Comparison of ENCODE assay signal across 25 mouse cellular contexts in the genomic region with DNA sequence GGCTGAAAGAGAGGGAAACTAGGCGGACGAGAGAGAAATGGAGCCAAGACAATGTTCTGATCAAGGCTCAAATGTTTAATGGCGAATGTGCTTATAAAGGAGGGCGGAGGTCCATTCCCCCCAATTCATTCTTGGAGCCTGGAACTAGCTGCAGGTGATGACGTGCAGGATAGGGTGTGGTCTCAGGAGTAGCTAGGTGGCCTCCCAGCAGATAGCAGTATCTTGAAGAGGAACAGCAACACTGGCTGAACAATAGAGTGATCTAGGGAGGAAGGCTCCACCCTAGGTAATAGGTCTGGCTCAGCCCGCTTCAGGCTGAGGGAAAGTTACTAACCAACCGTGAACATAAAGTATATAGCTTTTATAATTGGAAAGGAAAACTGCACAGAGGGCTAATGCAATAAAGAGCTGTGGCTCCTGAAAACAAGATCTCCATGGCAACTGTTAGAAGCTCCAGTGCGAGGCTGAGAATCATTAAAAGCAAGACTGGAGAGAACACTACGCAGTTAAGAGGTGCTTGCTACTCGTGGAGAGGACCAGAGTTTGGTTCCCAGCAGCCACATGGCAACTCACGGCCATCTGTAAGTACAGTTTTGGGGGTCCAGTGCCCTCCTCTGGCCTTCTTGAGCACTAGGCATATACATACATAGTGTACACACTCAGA. TPM values are rescaled to one million over a fixed set of nuclear protein-coding genes. Genes with fewer than 3 reads are reported as not detected.
DNase-seq lines count a peak whose midpoint lies in the region; ATAC-seq and TF ChIP-seq lines count a peak whose summit lies in the region.
"Had no signal": no experiment of that assay in that cellular context is flagged by ENCODE, and none has a peak within 500 bp of the region (broad histone marks: within the 10 kb centered on the region; RNA-seq: fewer than 3 reads in every experiment).

No protein-coding gene starts in this region.

- 0 out of 2 replicates have a peak overlapping the region, but pooled peaks have one; percentile 10 for H3K27ac ChIP-seq in heart, embryonic 10.5 days
- no peak overlapping the region for H3K27ac ChIP-seq in heart, embryonic 11.5 days (ENCODE audit: low read depth, low read length)
- H3K27ac ChIP-seq in intestine, embryonic 15.5 days = no peak overlapping the region
- no peak overlapping the region for H3K27ac ChIP-seq in intestine, postnatal 0 days (ENCODE audit: low read depth, low read length)
- H3K27ac ChIP-seq in liver, postnatal 0 days (ENCODE audit: low read depth) = no peak overlapping the region
- no peak overlapping the region for H3K27ac ChIP-seq in liver, embryonic 12.5 days
- H3K27ac ChIP-seq: embryonic facial prominence, embryonic 10.5 days; gastrocnemius, adult 2 months; kidney, embryonic 15.5 days; liver, embryonic 15.5 days; stomach, postnatal 0 days had no signal

- no peak overlapping the region for H3K4me3 ChIP-seq in heart, embryonic 10.5 days
- no peak overlapping the region for H3K4me3 ChIP-seq in heart, embryonic 11.5 days (ENCODE audit: low read depth, low read length)
- H3K4me3 ChIP-seq in intestine, embryonic 15.5 days (replicated peaks) = no peak overlapping the region
- no peak overlapping the region for H3K4me3 ChIP-seq in intestine, postnatal 0 days (ENCODE audit: low read depth, low read length)
- H3K4me3 ChIP-seq in liver, postnatal 0 days (ENCODE audit: low read depth, low read length) = no peak overlapping the region
- H3K4me3 ChIP-seq in liver, embryonic 12.5 days = no peak overlapping the region
- H3K4me3 ChIP-seq: embryonic facial prominence, embryonic 10.5 days; gastrocnemius, adult 2 months; kidney, embryonic 15.5 days; liver, embryonic 15.5 days; myocyte had no signal

- DNase-seq in heart, embryonic 10.5 days (ENCODE audit: low spot score) = no peak
- DNase-seq in ES-CJ7 (ENCODE audit: low read depth, low spot score) = peak; percentile 84
- DNase-seq in brain, embryonic 14.5 days (ENCODE audit: low read depth) = peak; percentile 10
- DNase-seq in liver, postnatal 0 days = no peak
- DNase-seq: adrenal gland, postnatal 36 days; cerebellum, adult 2 months; gastrocnemius, adult 2 months; heart, postnatal 36 days; layer of hippocampus, postnatal 36 days; lung, postnatal 10 days; midbrain, embryonic 14.5 days had no signal

- no peaks in the 10 kb centered on the region for H3K27me3 ChIP-seq in heart, embryonic 10.5 days (ENCODE audit: insufficient read depth, poor library complexity, severe bottlenecking)
- no peaks in the 10 kb centered on the region for H3K27me3 ChIP-seq in heart, embryonic 11.5 days (ENCODE audit: control insufficient read depth, insufficient read depth, low read length)
- H3K27me3 ChIP-seq in intestine, embryonic 15.5 days (replicated peaks) = no peaks in the 10 kb centered on the region
- H3K27me3 ChIP-seq in intestine, postnatal 0 days (replicated peaks; ENCODE audit: control insufficient read depth, insufficient read depth, low read length) = no peaks in the 10 kb centered on the region
- no peaks in the 10 kb centered on the region for H3K27me3 ChIP-seq in liver, postnatal 0 days (ENCODE audit: insufficient read depth, low read length)
- no peaks in the 10 kb centered on the region for H3K27me3 ChIP-seq in liver, embryonic 12.5 days (replicated peaks)
- H3K27me3 ChIP-seq: kidney, embryonic 15.5 days; liver, embryonic 15.5 days had no signal

- no peak overlapping the region for H3K9ac ChIP-seq in heart, embryonic 11.5 days (ENCODE audit: low read depth, low read length)
- no peak overlapping the region for H3K9ac ChIP-seq in intestine, embryonic 15.5 days
- no peak overlapping the region for H3K9ac ChIP-seq in intestine, postnatal 0 days (ENCODE audit: low read depth, low read length)
- no peak overlapping the region for H3K9ac ChIP-seq in liver, postnatal 0 days (replicated peaks)
- H3K9ac ChIP-seq in liver, embryonic 12.5 days = no peak overlapping the region
- H3K9ac ChIP-seq: kidney, embryonic 15.5 days; liver, embryonic 15.5 days had no signal

- ATAC-seq in heart, embryonic 11.5 days (replicated peaks; ENCODE audit: insufficient number of reproducible peaks, low FRiP score, low TSS enrichment) = no peak
- peak; percentile 71; the same call in 1 of the 2 replicates for ATAC-seq in intestine, embryonic 15.5 days
- no peak for ATAC-seq in intestine, postnatal 0 days
- ATAC-seq in liver, postnatal 0 days = no peak
- ATAC-seq in liver, embryonic 12.5 days = no peak

- WGBS in heart, embryonic 10.5 days = 80% methylated on average over 11 of the region's 11 CpGs
- WGBS in heart, embryonic 11.5 days (ENCODE audit: insufficient replicate concordance) = 81% methylated on average over 11 of the region's 11 CpGs
- WGBS in intestine, embryonic 15.5 days = 84% methylated on average over 11 of the region's 11 CpGs
- WGBS in intestine, postnatal 0 days = 72% methylated on average over 11 of the region's 11 CpGs
- WGBS in liver, postnatal 0 days (ENCODE audit: insufficient replicate concordance) = 71% methylated on average over 11 of the region's 11 CpGs
- WGBS in liver, embryonic 12.5 days (ENCODE audit: insufficient replicate concordance) = 66% methylated on average over 11 of the region's 11 CpGs

- no peaks in the 10 kb centered on the region for H3K9me3 ChIP-seq in heart, embryonic 10.5 days
- H3K9me3 ChIP-seq in heart, embryonic 11.5 days (replicated peaks; ENCODE audit: control insufficient read depth, low read length) = no peaks in the 10 kb centered on the region
- H3K9me3 ChIP-seq in intestine, embryonic 15.5 days = no peaks in the 10 kb centered on the region
- H3K9me3 ChIP-seq in intestine, postnatal 0 days (ENCODE audit: control insufficient read depth) = no peaks in the 10 kb centered on the region
- H3K9me3 ChIP-seq in liver, postnatal 0 days (ENCODE audit: low read length) = no peaks in the 10 kb centered on the region
- H3K9me3 ChIP-seq in liver, embryonic 12.5 days (replicated peaks) = no peaks in the 10 kb centered on the region
- H3K9me3 ChIP-seq: embryonic facial prominence, embryonic 10.5 days; kidney, embryonic 15.5 days; liver, embryonic 15.5 days had no signal

- peaks cover 46% of the 10 kb centered on the region for H3K4me1 ChIP-seq in heart, embryonic 10.5 days
- H3K4me1 ChIP-seq in heart, embryonic 11.5 days (ENCODE audit: control insufficient read depth, insufficient read depth, low read length) = peaks cover 9% of the 10 kb centered on the region
- H3K4me1 ChIP-seq in intestine, embryonic 15.5 days (replicated peaks) = peaks cover 8% of the 10 kb centered on the region; the same call in 1 of the 2 replicates
- H3K4me1 ChIP-seq in intestine, postnatal 0 days (replicated peaks; ENCODE audit: control insufficient read depth, insufficient read depth, low read length) = no peaks in the 10 kb centered on the region; the same call in 1 of the 2 replicates
- H3K4me1 ChIP-seq in liver, postnatal 0 days (ENCODE audit: insufficient read depth) = no peaks in the 10 kb centered on the region; the same call in 1 of the 2 replicates
- peaks cover 19% of the 10 kb centered on the region for H3K4me1 ChIP-seq in liver, embryonic 12.5 days

- no peaks in the 10 kb centered on the region for H3K36me3 ChIP-seq in heart, embryonic 10.5 days
- no peaks in the 10 kb centered on the region for H3K36me3 ChIP-seq in heart, embryonic 11.5 days (ENCODE audit: control insufficient read depth, insufficient read depth, low read length)
- no peaks in the 10 kb centered on the region for H3K36me3 ChIP-seq in intestine, embryonic 15.5 days
- H3K36me3 ChIP-seq in intestine, postnatal 0 days (ENCODE audit: control insufficient read depth, insufficient read depth) = no peaks in the 10 kb centered on the region
- no peaks in the 10 kb centered on the region for H3K36me3 ChIP-seq in liver, postnatal 0 days (replicated peaks; ENCODE audit: insufficient read depth, low read length)
- H3K36me3 ChIP-seq in liver, embryonic 12.5 days = no peaks in the 10 kb centered on the region
- H3K36me3 ChIP-seq: embryonic facial prominence, embryonic 10.5 days; kidney, embryonic 15.5 days; liver, embryonic 15.5 days had no signal

- H3K4me2 ChIP-seq in heart, embryonic 11.5 days = no peak overlapping the region
- no peak overlapping the region for H3K4me2 ChIP-seq in intestine, embryonic 15.5 days (replicated peaks)
- H3K4me2 ChIP-seq in intestine, postnatal 0 days (replicated peaks; ENCODE audit: low read depth) = no peak overlapping the region; the same call in 1 of the 2 replicates
- H3K4me2 ChIP-seq in liver, postnatal 0 days (ENCODE audit: low read depth, low read length) = no peak overlapping the region
- H3K4me2 ChIP-seq in liver, embryonic 12.5 days = no peak overlapping the region
- H3K4me2 ChIP-seq: kidney, embryonic 15.5 days; liver, embryonic 15.5 days had no signal

- TF ChIP-seq EP300 in liver, postnatal 0 days (IDR thresholded peaks at IDR 0.05; ENCODE audit: low read depth) = no peak

- no peak for TF ChIP-seq POLR2A in brain, embryonic 14.5 days (IDR thresholded peaks at IDR 0.05; ENCODE audit: borderline replicate concordance, extremely low read depth, insufficient read depth, insufficient read length, poor library complexity, severe bottlenecking)

- no peak for TF ChIP-seq CTCF in intestine, postnatal 0 days (IDR thresholded peaks at IDR 0.05; ENCODE audit: low read depth)
- no peak for TF ChIP-seq CTCF in brain, embryonic 14.5 days (IDR thresholded peaks at IDR 0.05; ENCODE audit: borderline replicate concordance, extremely low read depth, insufficient read depth, insufficient read length)
- no peak for TF ChIP-seq CTCF in liver, postnatal 0 days (IDR thresholded peaks at IDR 0.05; ENCODE audit: low read depth)

RNA-seq across cellular contexts. Expression of a gene that starts 28.7 kb away (rescaled TPM):
- not detected in 2 replicates for polyA plus RNA-seq in heart, embryonic 10.5 days (2016; fragmentation: Nextera tagmentation; extraction: Ambion mirVana)
- polyA plus RNA-seq in heart, embryonic 11.5 days (2014; fragmentation: Nextera tagmentation; extraction: Ambion mirVana) = not detected in 2 replicates
- polyA plus RNA-seq in intestine, embryonic 15.5 days (2015; fragmentation: Nextera tagmentation; extraction: Ambion mirVana) = not detected in 2 replicates
- polyA plus RNA-seq in intestine, postnatal 0 days (2015; fragmentation: Nextera tagmentation; extraction: Ambion mirVana) = not detected in 2 replicates
- not detected in 2 replicates for polyA plus RNA-seq in brain, embryonic 14.5 days (2012; rRNA removed)
- not detected in 2 replicates for polyA plus RNA-seq in liver, postnatal 0 days (2015; fragmentation: Nextera tagmentation; extraction: Ambion mirVana)
- polyA plus RNA-seq in liver, embryonic 12.5 days (2016; fragmentation: Nextera tagmentation; extraction: Ambion mirVana) = not detected in 2 replicates
- polyA plus RNA-seq: cerebellum, adult 2 months; embryonic facial prominence, embryonic 10.5 days; forebrain, embryonic 11.5 days; gonadal fat pad, adult 2 months; kidney, embryonic 15.5 days; large intestine, adult 2 months; limb, embryonic 14.5 days; liver, embryonic 15.5 days; midbrain, embryonic 14.5 days; myocyte; stomach, postnatal 0 days; thymus, postnatal 0 days had no signal

RNA-seq across cellular contexts. Expression of a gene that starts 44.5 kb away (rescaled TPM):
- 51.2 and 58.3 TPM in 2 replicates for polyA plus RNA-seq in heart, embryonic 10.5 days (2016; fragmentation: Nextera tagmentation; extraction: Ambion mirVana)
- polyA plus RNA-seq in heart, embryonic 11.5 days (2014; fragmentation: Nextera tagmentation; extraction: Ambion mirVana) = 61.0 and 68.7 TPM in 2 replicates
- polyA plus RNA-seq in intestine, embryonic 15.5 days (2015; fragmentation: Nextera tagmentation; extraction: Ambion mirVana) = 44.2 and 44.8 TPM in 2 replicates
- polyA plus RNA-seq in intestine, postnatal 0 days (2015; fragmentation: Nextera tagmentation; extraction: Ambion mirVana) = 39.4 and 43.5 TPM in 2 replicates
- 11.5 and 14.1 TPM in 2 replicates for polyA plus RNA-seq in brain, embryonic 14.5 days (2012; rRNA removed)
- 11.7 and 16.2 TPM in 2 replicates for polyA plus RNA-seq in liver, postnatal 0 days (2015; fragmentation: Nextera tagmentation; extraction: Ambion mirVana)
- 12.5 and 15.6 TPM in 2 replicates for polyA plus RNA-seq in liver, embryonic 12.5 days (2016; fragmentation: Nextera tagmentation; extraction: Ambion mirVana)

RNA-seq across cellular contexts. Expression of a gene that starts 44.7 kb away (rescaled TPM):
- 238 and 256 TPM in 2 replicates for polyA plus RNA-seq in heart, embryonic 10.5 days (2016; fragmentation: Nextera tagmentation; extraction: Ambion mirVana)
- 257 and 268 TPM in 2 replicates for polyA plus RNA-seq in heart, embryonic 11.5 days (2014; fragmentation: Nextera tagmentation; extraction: Ambion mirVana)
- polyA plus RNA-seq in intestine, embryonic 15.5 days (2015; fragmentation: Nextera tagmentation; extraction: Ambion mirVana) = 327 and 358 TPM in 2 replicates
- 460 and 468 TPM in 2 replicates for polyA plus RNA-seq in intestine, postnatal 0 days (2015; fragmentation: Nextera tagmentation; extraction: Ambion mirVana)
- polyA plus RNA-seq in brain, embryonic 14.5 days (2012; rRNA removed) = 166 and 187 TPM in 2 replicates
- polyA plus RNA-seq in liver, postnatal 0 days (2015; fragmentation: Nextera tagmentation; extraction: Ambion mirVana) = 157 and 162 TPM in 2 replicates
- 188 and 197 TPM in 2 replicates for polyA plus RNA-seq in liver, embryonic 12.5 days (2016; fragmentation: Nextera tagmentation; extraction: Ambion mirVana)

Comparison
In these comparisons a context has a peak if more than half of its experiments do, and no peak if none do; other contexts are left out.
1. DNase-seq: peak in ES-CJ7 (single experiment) and brain, embryonic 14.5 days (single experiment); none in heart, embryonic 10.5 days (single experiment) and liver, postnatal 0 days (single experiment).